Mouse (Mus musculus): ENCODE results near the gene Slc25a10. TPM values are rescaled to one million over a fixed set of nuclear protein-coding genes. Genes with fewer than 3 reads are reported as not detected.

The Slc25a10 gene
- polyA plus RNA-seq, 1 experiment from 2014 or later, result 73.9 TPM

GRCm38 (mm10) chr11:120501018-120501417, 9.4 kb downstream of the Slc25a10 start:
- Histone ChIP-seq H3K4me2 (ENCODE audit: low read depth, low read length) (no peak overlapping the region), H3K9ac (ENCODE audit: low read length) (no peak overlapping the region), H3K27me3 (ENCODE audit: control insufficient read depth, insufficient read depth, low read length) (no peaks in the 10 kb centered on the region), H3K36me3 (ENCODE audit: control insufficient read depth, insufficient read depth, low read length) (no peaks in the 10 kb centered on the region), H3K27ac (ENCODE audit: low read length) (peak overlapping the region; percentile 86; the same call in 1 of the 2 replicates), H3K4me3 (replicated peaks; ENCODE audit: low read length) (no peak overlapping the region), H3K4me1 (ENCODE audit: control insufficient read depth, insufficient read depth, low read length) (peaks cover 10% of the 10 kb centered on the region; the same call in 1 of the 2 replicates), H3K9me3 (replicated peaks; ENCODE audit: control insufficient read depth, low read length) (no peaks in the 10 kb centered on the region)
- no peak for ATAC-seq (ENCODE audit: insufficient read depth, low FRiP score)
- 60% methylated on average over 6 of the region's 6 CpGs for WGBS

DNA sequence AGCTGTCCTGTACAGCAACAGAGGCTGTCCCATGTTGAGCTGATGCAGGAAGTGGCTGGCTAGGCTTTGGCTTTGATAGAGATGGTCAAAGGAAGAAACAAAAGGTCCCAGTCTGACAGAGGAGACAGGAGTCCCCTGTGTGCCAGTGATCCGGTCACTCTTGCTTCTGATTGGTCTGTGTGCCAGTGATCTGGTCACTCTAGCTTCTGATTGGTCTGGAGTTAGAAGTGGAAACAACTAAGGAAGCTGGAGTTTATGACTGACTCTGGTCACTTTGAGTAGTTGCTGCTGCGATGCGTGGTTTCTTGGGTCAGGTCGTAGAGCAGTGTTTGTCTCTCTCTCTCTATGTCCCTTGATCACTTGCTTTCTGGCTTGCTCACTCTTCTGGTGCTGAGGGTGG, 10.1 kb downstream of the Slc25a10 start:
- Histone ChIP-seq H3K9me3 (replicated peaks; ENCODE audit: control insufficient read depth, low read length) (no peaks in the 10 kb centered on the region), H3K27ac (ENCODE audit: low read length) (no peak overlapping the region), H3K4me2 (ENCODE audit: low read depth, low read length) (no peak overlapping the region), H3K27me3 (ENCODE audit: control insufficient read depth, insufficient read depth, low read length) (no peaks in the 10 kb centered on the region), H3K36me3 (ENCODE audit: control insufficient read depth, insufficient read depth, low read length) (no peaks in the 10 kb centered on the region), H3K4me1 (ENCODE audit: control insufficient read depth, insufficient read depth, low read length) (peaks cover 10% of the 10 kb centered on the region; the same call in 1 of the 2 replicates), H3K9ac (ENCODE audit: low read length) (no peak overlapping the region), H3K4me3 (replicated peaks; ENCODE audit: low read length) (no peak overlapping the region)
- no peak for ATAC-seq (ENCODE audit: insufficient read depth, low FRiP score)
- WGBS, result 83% methylated on average over 4 of the region's 4 CpGs

DNA sequence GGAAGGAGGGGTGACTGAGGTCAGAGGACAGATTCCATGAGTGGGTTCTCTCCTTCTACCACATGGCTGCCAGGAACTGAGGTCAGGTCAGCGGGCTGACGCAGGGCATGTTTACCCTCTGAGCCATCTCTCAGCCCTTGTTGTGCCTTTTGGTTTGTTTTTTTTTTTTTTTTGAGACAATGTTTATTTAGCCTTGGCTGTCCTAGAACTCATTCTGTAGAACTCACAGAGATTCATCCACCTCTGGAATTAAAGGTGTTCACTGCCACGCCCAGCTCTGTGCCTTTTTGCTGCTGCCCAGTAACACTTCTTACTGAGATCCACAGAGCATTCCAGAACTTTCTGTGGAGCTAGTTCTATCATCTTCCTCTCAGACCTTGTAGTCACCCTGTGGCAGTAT, 14.0 kb downstream of the Slc25a10 start:
- no peaks in the 10 kb centered on the region for H3K27me3 ChIP-seq (ENCODE audit: control insufficient read depth, insufficient read depth, low read length)
- H3K4me3 ChIP-seq (replicated peaks; ENCODE audit: low read length), result no peak overlapping the region
- no peak overlapping the region for H3K4me2 ChIP-seq (ENCODE audit: low read depth, low read length)
- peaks cover 12% of the 10 kb centered on the region; the same call in 1 of the 2 replicates for H3K4me1 ChIP-seq (ENCODE audit: control insufficient read depth, insufficient read depth, low read length)
- no peak overlapping the region for H3K27ac ChIP-seq (ENCODE audit: low read length)
- H3K9me3 ChIP-seq (replicated peaks; ENCODE audit: control insufficient read depth, low read length), result no peaks in the 10 kb centered on the region
- H3K9ac ChIP-seq (ENCODE audit: low read length), result no peak overlapping the region
- no peaks in the 10 kb centered on the region for H3K36me3 ChIP-seq (ENCODE audit: control insufficient read depth, insufficient read depth, low read length)
- WGBS, result 77% methylated on average over 3 of the region's 3 CpGs
- ATAC-seq (ENCODE audit: insufficient read depth, low FRiP score), result no peak

DNA sequence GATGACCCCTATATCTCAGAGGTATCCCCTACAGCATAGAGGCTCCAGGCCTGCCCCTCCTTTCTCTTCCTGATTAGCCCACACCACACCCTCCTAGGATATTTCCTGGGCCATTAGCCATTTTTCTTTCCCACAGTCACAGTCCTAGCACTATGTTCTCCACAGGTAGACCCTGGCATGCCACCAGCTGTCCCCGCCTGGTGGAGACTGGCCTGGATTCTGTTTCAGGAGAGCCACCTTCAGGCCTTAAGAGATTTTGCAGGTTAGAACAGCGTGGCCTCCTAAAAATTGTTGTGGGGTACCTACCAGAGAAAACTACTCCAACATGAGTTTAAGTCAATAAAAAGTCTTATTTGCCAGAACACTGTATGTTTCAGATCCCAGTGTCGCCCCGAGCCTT, 15.3 kb downstream of the Slc25a10 start:
- H3K36me3 ChIP-seq (ENCODE audit: control insufficient read depth, insufficient read depth, low read length), result no peaks in the 10 kb centered on the region
- no peak overlapping the region for H3K4me3 ChIP-seq (replicated peaks; ENCODE audit: low read length)
- no peaks in the 10 kb centered on the region for H3K27me3 ChIP-seq (ENCODE audit: control insufficient read depth, insufficient read depth, low read length)
- H3K9me3 ChIP-seq (replicated peaks; ENCODE audit: control insufficient read depth, low read length), result no peaks in the 10 kb centered on the region
- WGBS, result 47% methylated on average over 4 of the region's 4 CpGs
- H3K9ac ChIP-seq (ENCODE audit: low read length), result no peak overlapping the region
- H3K4me1 ChIP-seq (ENCODE audit: control insufficient read depth, insufficient read depth, low read length), result peaks cover 9% of the 10 kb centered on the region; the same call in 1 of the 2 replicates
- peak overlapping the region; percentile 91 for H3K27ac ChIP-seq (ENCODE audit: low read length)
- ATAC-seq (ENCODE audit: insufficient read depth, low FRiP score), result peak; percentile 54; the same call in 1 of the 2 replicates
- no peak overlapping the region for H3K4me2 ChIP-seq (ENCODE audit: low read depth, low read length)

- Histone ChIP-seq H3K9ac (ENCODE audit: low read length) (no peak overlapping the region), H3K4me1 (ENCODE audit: control insufficient read depth, insufficient read depth, low read length) (peaks cover 9% of the 10 kb centered on the region; the same call in 1 of the 2 replicates), H3K27ac (ENCODE audit: low read length) (peak overlapping the region; percentile 91), H3K36me3 (ENCODE audit: control insufficient read depth, insufficient read depth, low read length) (no peaks in the 10 kb centered on the region), H3K9me3 (replicated peaks; ENCODE audit: control insufficient read depth, low read length) (no peaks in the 10 kb centered on the region), H3K27me3 (ENCODE audit: control insufficient read depth, insufficient read depth, low read length) (no peaks in the 10 kb centered on the region), H3K4me2 (ENCODE audit: low read depth, low read length) (no peak overlapping the region), H3K4me3 (replicated peaks; ENCODE audit: low read length) (no peak overlapping the region)
- 57% methylated on average over 13 of the region's 13 CpGs for WGBS
- ATAC-seq (ENCODE audit: insufficient read depth, low FRiP score), result peak; percentile 85
These were observed 16.1 kb downstream of the Slc25a10 start for GRCm38 (mm10) chr11:120507611-120508289.

DNA sequence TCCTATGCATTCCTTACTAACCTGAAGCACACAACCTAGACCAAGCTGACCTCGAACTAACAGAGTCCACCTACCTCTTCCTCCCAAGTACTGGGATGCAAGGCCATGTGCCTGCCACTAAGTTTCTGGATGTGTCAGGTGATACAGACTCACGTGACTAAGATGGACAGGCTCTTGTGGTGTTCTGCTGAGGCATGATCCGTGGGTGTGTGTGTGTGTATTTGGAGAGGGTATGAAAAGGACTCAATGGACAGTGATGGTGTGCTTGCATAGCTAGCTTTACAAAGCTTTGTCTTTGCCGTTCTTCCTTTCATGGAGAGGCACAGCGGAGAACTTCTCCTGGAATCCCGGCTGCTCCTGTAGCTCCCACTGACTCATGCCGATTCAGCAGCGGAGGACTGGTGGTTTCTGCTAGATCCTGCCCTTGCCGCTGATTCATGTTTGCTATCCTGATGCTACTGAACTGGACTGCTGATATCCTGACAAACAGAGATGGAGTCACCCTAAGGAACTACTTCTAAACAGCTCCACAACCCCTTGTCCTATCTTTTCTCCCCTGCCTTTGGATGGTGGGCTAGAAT, 16.7 kb downstream of the Slc25a10 start:
- Histone ChIP-seq H3K27ac (ENCODE audit: low read length) (peak overlapping the region; percentile 89), H3K27me3 (ENCODE audit: control insufficient read depth, insufficient read depth, low read length) (no peaks in the 10 kb centered on the region), H3K9me3 (replicated peaks; ENCODE audit: control insufficient read depth, low read length) (no peaks in the 10 kb centered on the region), H3K4me2 (ENCODE audit: low read depth, low read length) (no peak overlapping the region), H3K9ac (ENCODE audit: low read length) (no peak overlapping the region), H3K4me1 (ENCODE audit: control insufficient read depth, insufficient read depth, low read length) (peaks cover 9% of the 10 kb centered on the region; the same call in 1 of the 2 replicates), H3K4me3 (replicated peaks; ENCODE audit: low read length) (no peak overlapping the region), H3K36me3 (ENCODE audit: control insufficient read depth, insufficient read depth, low read length) (no peaks in the 10 kb centered on the region)
- no peak for ATAC-seq (ENCODE audit: insufficient read depth, low FRiP score)
- 65% methylated on average over 9 of the region's 9 CpGs for WGBS

DNA sequence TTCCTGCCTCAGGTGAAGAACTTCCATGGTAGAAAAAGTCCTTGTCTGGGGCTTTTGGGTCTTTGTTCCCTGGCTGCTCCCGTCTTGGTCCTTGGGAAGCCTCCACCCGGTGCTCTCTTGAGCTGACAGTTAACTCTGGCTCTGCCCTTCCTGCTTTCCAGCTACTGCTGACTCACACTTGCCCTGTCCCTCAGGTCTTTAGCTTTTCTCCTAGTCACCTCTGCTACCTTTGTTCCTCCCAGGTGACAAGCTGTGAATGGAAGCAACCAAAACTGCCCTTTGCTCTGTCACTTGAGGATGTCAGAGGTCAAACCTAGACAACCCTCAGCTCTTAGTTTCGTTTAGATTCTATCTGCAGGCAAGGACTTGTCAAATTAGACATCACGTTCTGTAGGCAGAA, 18.3 kb downstream of the Slc25a10 start:
- no peaks in the 10 kb centered on the region for H3K27me3 ChIP-seq (ENCODE audit: control insufficient read depth, insufficient read depth, low read length)
- 0 out of 2 replicates have a peak overlapping the region, but pooled peaks have one; percentile 24 for H3K4me3 ChIP-seq (replicated peaks; ENCODE audit: low read length)
- H3K4me1 ChIP-seq (ENCODE audit: control insufficient read depth, insufficient read depth, low read length), result peaks cover 9% of the 10 kb centered on the region; the same call in 1 of the 2 replicates
- H3K4me2 ChIP-seq (ENCODE audit: low read depth, low read length), result peak overlapping the region; percentile 52
- peak overlapping the region; percentile 71; the same call in 1 of the 2 replicates for H3K9ac ChIP-seq (ENCODE audit: low read length)
- 36% methylated on average over 4 of the region's 4 CpGs for WGBS
- no peaks in the 10 kb centered on the region for H3K9me3 ChIP-seq (replicated peaks; ENCODE audit: control insufficient read depth, low read length)
- no peak for ATAC-seq (ENCODE audit: insufficient read depth, low FRiP score)
- peak overlapping the region; percentile 83 for H3K27ac ChIP-seq (ENCODE audit: low read length)
- H3K36me3 ChIP-seq (ENCODE audit: control insufficient read depth, insufficient read depth, low read length), result no peaks in the 10 kb centered on the region

GRCm38 (mm10) chr11:120510375-120511030, 18.9 kb downstream of the Slc25a10 start:
- H3K4me3 ChIP-seq (replicated peaks; ENCODE audit: low read length), result peak overlapping the region; percentile 24
- no peak for ATAC-seq (ENCODE audit: insufficient read depth, low FRiP score)
- WGBS, result 6% methylated on average over 16 of the region's 16 CpGs

More at GRCm38 (mm10) chr11:120510375-120511030, 18.9 kb downstream of the Slc25a10 start:
- Histone ChIP-seq H3K9me3 (replicated peaks; ENCODE audit: control insufficient read depth, low read length) (no peaks in the 10 kb centered on the region), H3K4me2 (ENCODE audit: low read depth, low read length) (peak overlapping the region; percentile 52), H3K36me3 (ENCODE audit: control insufficient read depth, insufficient read depth, low read length) (no peaks in the 10 kb centered on the region), H3K27me3 (ENCODE audit: control insufficient read depth, insufficient read depth, low read length) (no peaks in the 10 kb centered on the region), H3K27ac (ENCODE audit: low read length) (peak overlapping the region; percentile 83), H3K9ac (ENCODE audit: low read length) (peak overlapping the region; percentile 71), H3K4me1 (ENCODE audit: control insufficient read depth, insufficient read depth, low read length) (peaks cover 9% of the 10 kb centered on the region; the same call in 1 of the 2 replicates)

Data from stomach, embryonic 16.5 days (tissue).